Mouse (Mus musculus) midbrain, postnatal 0 days (tissue): ENCODE measurements around the gene Zdhhc14. TPM values are rescaled to one million over a fixed set of nuclear protein-coding genes. Genes with fewer than 3 reads are reported as not detected.

ENCODE experiments used
- ATAC-seq: fragments of 200-750 bp; cut with Nextera tagmentation; 2 replicates; pipeline ENCODE4 v1.8.0; 2017; ENCODE audit warnings: moderate number of reproducible peaks, mild to moderate bottlenecking, moderate TSS enrichment, moderate library complexity; ENCODE audit not compliant: low FRiP score
- DNase-seq: peaks from one replicate; pipeline ENCODE4 v3.0.0-alpha.2; 2015; ENCODE audit warnings: low spot score
- H3K27ac ChIP-seq: fragments of 300-500 bp; sonication (generic); 2 replicates; pipeline ENCODE4 v1.5.1; 2014; ENCODE audit warnings: low read depth, mild to moderate bottlenecking, low read length, mixed read lengths
- H3K27me3 ChIP-seq: fragments of 300-500 bp; sonication (generic); 2 replicates; pipeline ENCODE4 v1.6.1; 2014; ENCODE audit warnings: low read length, control low read depth, mixed read lengths; ENCODE audit not compliant: insufficient read depth
- H3K36me3 ChIP-seq: fragments of 300-500 bp; sonication (generic); 2 replicates; pipeline ENCODE4 v1.6.1; 2014; ENCODE audit warnings: low read length, control low read depth, mixed read lengths; ENCODE audit not compliant: insufficient read depth
- H3K4me1 ChIP-seq: fragments of 300-500 bp; sonication (generic); 2 replicates; pipeline ENCODE4 v1.6.1; 2014; ENCODE audit warnings: mild to moderate bottlenecking, control low read depth, antibody characterized with exemption, low read length, mixed read lengths; ENCODE audit not compliant: insufficient read depth
- H3K4me2 ChIP-seq: fragments of 300-500 bp; sonication (generic); 2 replicates; pipeline ENCODE4 v1.6.1; 2014; ENCODE audit warnings: low read depth, mild to moderate bottlenecking, low read length, mixed read lengths; ENCODE audit not compliant: poor library complexity, severe bottlenecking
- H3K4me3 ChIP-seq: fragments of 300-500 bp; sonication (generic); 2 replicates; pipeline ENCODE4 v1.5.1; 2014; ENCODE audit warnings: low read depth, mild to moderate bottlenecking, low read length, moderate library complexity
- H3K9ac ChIP-seq: fragments of 300-500 bp; sonication (generic); replicated peaks from 2 replicates; pipeline ENCODE4 v1.6.1; 2014; ENCODE audit warnings: mild to moderate bottlenecking, low read length, moderate library complexity, mixed read lengths; ENCODE audit not compliant: poor library complexity, severe bottlenecking
- H3K9me3 ChIP-seq: fragments of 300-500 bp; sonication (generic); 2 replicates; pipeline ENCODE4 v1.6.1; 2016; ENCODE audit warnings: low read length, control low read depth
- CTCF ChIP-seq: IDR thresholded peaks from 2 replicates; pipeline ENCODE4 v1.5.1; 2016; ENCODE audit warnings: antibody characterized with exemption, mild to moderate bottlenecking
- WGBS: fragments of 180-500 bp; shearing (Covaris S2); extraction: QIAGEN DNeasy Blood & Tissue Kit; methylation state at CpG from one replicate; pipeline ENCODE4 v1.1.7; 2014; 5-methylcytosine and 5-hydroxymethylcytosine counted together
- polyA plus RNA-seq: library from polyadenylated mRNA; unstranded; fragments of >200 nt; fragmentation: Nextera tagmentation; extraction: Ambion mirVana; gene quantifications from 2 replicates; pipeline ENCODE4 v1.2.1, GENCODE M21; 2015
- total RNA-seq: library from RNA; depleted of rRNA; stranded (reverse); fragments of >200 nt; gene quantifications from 2 replicates; pipeline ENCODE4 v1.2.3, GENCODE M21; 2014

Zdhhc14 gene
- total and polyA plus RNA-seq, 2 experiments from 2014 or later, result 9.6 to 18.3 TPM

GRCm38 (mm10) chr17:5529552-5529951, 37.2 kb downstream of the Zdhhc14 start:
- H3K9ac ChIP-seq, result no peak overlapping the region
- no peak for DNase-seq
- 83% methylated on average over 6 of the region's 6 CpGs for WGBS

GRCm38 (mm10) chr17:5532816-5533215, 40.5 kb downstream of the Zdhhc14 start:
- Histone ChIP-seq H3K4me2 (no peak overlapping the region), H3K4me3 (no peak overlapping the region), H3K9ac (no peak overlapping the region), H3K36me3 (no peaks in the 10 kb centered on the region), H3K27me3 (no peaks in the 10 kb centered on the region), H3K27ac (no peak overlapping the region), H3K9me3 (no peaks in the 10 kb centered on the region), H3K4me1 (no peaks in the 10 kb centered on the region)
- TF ChIP-seq CTCF, result no peak
- DNase-seq (no peak), ATAC-seq (no peak)
- WGBS, result 38% methylated on average over 5 of the region's 5 CpGs

More at GRCm38 (mm10) chr17:5529552-5529951, 37.2 kb downstream of the Zdhhc14 start:
- Histone ChIP-seq H3K36me3 (no peaks in the 10 kb centered on the region), H3K4me2 (no peak overlapping the region), H3K9me3 (no peaks in the 10 kb centered on the region), H3K4me3 (no peak overlapping the region), H3K27ac (no peak overlapping the region), H3K4me1 (no peaks in the 10 kb centered on the region), H3K27me3 (no peaks in the 10 kb centered on the region)
- no peak for ATAC-seq
- TF ChIP-seq CTCF, result no peak

DNA sequence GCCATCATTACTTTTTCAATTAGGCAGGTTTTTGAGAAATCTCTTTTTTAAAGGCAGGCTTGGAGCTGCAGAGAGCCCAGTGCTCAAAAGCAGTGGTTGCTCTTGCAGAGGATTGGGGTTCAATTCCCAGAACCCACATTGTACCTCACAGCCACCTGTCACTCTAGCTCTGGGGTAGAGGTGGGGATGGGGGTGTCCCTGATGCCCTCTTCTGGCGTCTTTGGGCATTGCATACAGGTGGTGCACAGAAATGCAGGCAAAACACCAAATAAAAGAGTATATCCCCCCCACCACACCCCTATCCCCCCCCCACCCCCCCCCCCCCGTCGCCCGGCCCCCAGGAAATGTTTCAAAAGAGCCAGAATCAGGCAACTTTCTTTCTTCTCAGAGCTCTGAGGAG, 43.0 kb downstream of the Zdhhc14 start:
- Histone ChIP-seq H3K4me1 (no peaks in the 10 kb centered on the region), H3K9me3 (no peaks in the 10 kb centered on the region), H3K27me3 (no peaks in the 10 kb centered on the region), H3K9ac (no peak overlapping the region), H3K27ac (no peak overlapping the region), H3K36me3 (no peaks in the 10 kb centered on the region), H3K4me2 (no peak overlapping the region), H3K4me3 (no peak overlapping the region)
- TF ChIP-seq CTCF, result peak; percentile 56
- DNase-seq, result no peak
- ATAC-seq, result no peak
- 31% methylated on average over 3 of the region's 4 CpGs for WGBS

DNA sequence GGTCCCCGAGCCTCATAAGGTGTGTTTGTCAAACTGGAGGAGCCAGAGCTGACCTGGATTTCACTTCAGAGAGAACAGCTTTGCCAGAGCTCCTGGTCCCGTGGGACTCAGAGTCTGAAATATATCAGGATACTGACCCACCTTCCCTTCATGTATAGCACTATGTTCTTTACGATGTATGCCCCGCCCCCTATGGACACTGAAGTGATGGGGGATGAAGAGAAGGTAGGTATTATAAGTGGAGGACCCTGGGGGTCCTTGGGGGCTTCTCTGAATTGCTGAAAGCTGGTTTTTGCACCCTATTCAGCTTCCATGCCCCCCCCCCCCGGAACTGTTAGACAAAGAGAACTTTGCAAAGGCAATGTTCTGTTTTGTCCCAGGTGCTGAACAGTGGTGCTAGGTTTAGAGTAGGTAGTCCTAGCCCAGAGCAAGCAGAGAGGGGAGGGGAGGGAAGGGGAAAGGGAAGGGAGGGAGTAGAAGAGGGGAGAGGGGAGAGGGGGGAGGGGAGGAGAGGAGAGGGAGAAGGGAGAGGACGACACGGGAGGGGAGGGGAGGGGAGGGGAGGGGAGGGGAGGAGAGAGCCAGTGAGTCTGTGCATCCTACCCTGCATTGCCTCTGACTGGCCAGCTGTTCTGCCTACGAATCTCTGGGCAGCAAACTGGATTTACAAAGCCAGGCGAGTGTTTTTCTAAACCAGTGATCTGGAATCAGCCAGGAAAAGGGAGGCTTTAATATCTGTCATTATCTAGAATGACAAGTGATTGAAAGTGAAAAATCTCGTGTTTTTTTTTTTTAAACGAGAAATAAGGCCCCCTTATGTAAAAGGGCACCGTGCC, 44.1 kb downstream of the Zdhhc14 start:
- no peaks in the 10 kb centered on the region for H3K4me1 ChIP-seq
- TF ChIP-seq CTCF, result no peak
- no peak overlapping the region for H3K4me3 ChIP-seq
- 66% methylated on average over 10 of the region's 12 CpGs for WGBS
- H3K9me3 ChIP-seq, result no peaks in the 10 kb centered on the region
- no peak for DNase-seq
- no peaks in the 10 kb centered on the region for H3K36me3 ChIP-seq
- H3K4me2 ChIP-seq, result no peak overlapping the region
- peak overlapping the region; percentile 18; the same call in 1 of the 2 replicates for H3K27ac ChIP-seq
- H3K27me3 ChIP-seq, result no peaks in the 10 kb centered on the region
- H3K9ac ChIP-seq, result no peak overlapping the region
- ATAC-seq, result no peak

DNA sequence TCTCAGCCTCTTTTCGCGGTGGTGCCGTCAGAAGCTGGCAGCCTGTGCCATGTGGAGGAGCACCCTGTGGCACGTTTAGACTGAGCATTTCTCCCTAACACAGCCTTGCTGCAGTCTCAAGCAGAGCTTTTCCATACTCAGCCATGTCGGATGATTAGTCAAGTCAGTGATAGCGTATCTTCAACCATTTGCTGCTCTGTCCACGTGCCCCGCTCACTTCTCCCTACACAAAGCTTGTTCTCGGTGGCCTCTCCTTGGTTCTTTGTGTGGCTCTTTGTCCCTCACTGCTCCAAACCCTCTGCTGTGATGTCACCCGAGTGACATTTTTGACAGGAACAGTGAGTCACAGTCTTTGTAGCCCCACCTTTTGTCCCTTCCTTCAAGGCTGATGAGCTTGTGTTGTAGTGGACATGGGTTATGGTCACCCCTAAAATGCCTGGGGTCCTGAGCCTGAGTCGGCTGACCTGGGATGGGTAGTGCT, 44.8 kb downstream of the Zdhhc14 start:
- DNase-seq (peak; percentile 41), ATAC-seq (no peak)
- no peaks in the 10 kb centered on the region for H3K27me3 ChIP-seq
- no peaks in the 10 kb centered on the region for H3K36me3 ChIP-seq
- no peak overlapping the region for H3K4me3 ChIP-seq
- peak overlapping the region; percentile 18; the same call in 1 of the 2 replicates for H3K27ac ChIP-seq
- H3K4me1 ChIP-seq, result no peaks in the 10 kb centered on the region
- no peak for TF ChIP-seq CTCF
- H3K9me3 ChIP-seq, result no peaks in the 10 kb centered on the region
- no peak overlapping the region for H3K9ac ChIP-seq
- WGBS, result 63% methylated on average over 11 of the region's 11 CpGs
- no peak overlapping the region for H3K4me2 ChIP-seq

DNA sequence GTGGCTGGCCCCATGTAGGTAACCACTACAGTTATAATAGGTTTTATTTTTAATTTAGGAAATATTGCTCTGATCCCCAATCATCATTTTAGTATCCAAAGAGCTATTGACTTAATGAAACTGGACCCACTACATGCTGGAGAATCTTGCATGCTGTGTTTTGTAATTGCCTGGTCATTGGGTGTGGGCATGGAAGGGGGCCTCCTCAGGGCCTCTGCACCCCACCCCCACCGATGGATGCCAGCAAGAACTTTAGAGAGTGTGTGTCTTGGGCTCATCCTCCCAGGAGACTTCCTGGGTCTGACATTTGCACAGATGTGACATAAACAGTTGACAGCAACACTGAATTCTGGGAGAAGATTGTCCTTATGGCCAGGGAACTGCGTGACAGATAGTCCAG, 49.8 kb downstream of the Zdhhc14 start:
- ATAC-seq, result no peak
- Histone ChIP-seq H3K9me3 (no peaks in the 10 kb centered on the region), H3K4me2 (no peak overlapping the region), H3K4me1 (no peaks in the 10 kb centered on the region), H3K27ac (no peak overlapping the region), H3K36me3 (no peaks in the 10 kb centered on the region), H3K4me3 (no peak overlapping the region), H3K9ac (no peak overlapping the region), H3K27me3 (no peaks in the 10 kb centered on the region)
- no peak for DNase-seq
- no peak for TF ChIP-seq CTCF
- 96% methylated on average over 2 of the region's 2 CpGs for WGBS
